Mouse (Mus musculus) neural tube, embryonic 10.5 days (tissue): ENCODE data around the gene Reep1.

Experiments
- DNase-seq: peaks from one replicate; pipeline ENCODE4 v3.0.0-alpha.2; 2017; ENCODE audit warnings: low spot score; ENCODE audit errors: extremely low spot score

Reep1 gene

GRCm38 (mm10) chr6:71737202-71737601 lies 29.8 kb downstream of the Reep1 start:
- DNase-seq: no peak

GRCm38 (mm10) chr6:71738611-71739010 lies 31.2 kb downstream of the Reep1 start:
- no peak for DNase-seq

GRCm38 (mm10) chr6:71740921-71741320 lies 33.6 kb downstream of the Reep1 start:
- no peak for DNase-seq

GRCm38 (mm10) chr6:71741998-71742636 lies 34.8 kb downstream of the Reep1 start:
- DNase-seq: no peak

- DNase-seq: no peak
These were observed 37.6 kb downstream of the Reep1 start for GRCm38 (mm10) chr6:71744934-71745333.

GRCm38 (mm10) chr6:71745482-71746234 lies 38.3 kb downstream of the Reep1 start:
- DNase-seq: no peak

GRCm38 (mm10) chr6:71746246-71746645 lies 38.9 kb downstream of the Reep1 start:
- no peak for DNase-seq

GRCm38 (mm10) chr6:71746846-71747245 lies 39.5 kb downstream of the Reep1 start:
- DNase-seq: no peak

- DNase-seq: no peak
These were observed 44.2 kb downstream of the Reep1 start for GRCm38 (mm10) chr6:71751602-71752001.

- DNase-seq: no peak
These were observed 45.6 kb downstream of the Reep1 start for GRCm38 (mm10) chr6:71752791-71753464.

- peak; percentile 28 for DNase-seq
These were observed 49.9 kb downstream of the Reep1 start for GRCm38 (mm10) chr6:71757039-71757894.

- DNase-seq: no peak
These were observed 51.4 kb downstream of the Reep1 start for GRCm38 (mm10) chr6:71758780-71759179.

GRCm38 (mm10) chr6:71760073-71760472 lies 52.7 kb downstream of the Reep1 start:
- no peak for DNase-seq

- DNase-seq: no peak
These were observed 60.4 kb downstream of the Reep1 start for GRCm38 (mm10) chr6:71767761-71768160.

- no peak for DNase-seq
These were observed 62.7 kb downstream of the Reep1 start for GRCm38 (mm10) chr6:71769901-71770690.

- DNase-seq: no peak
These were observed 63.5 kb downstream of the Reep1 start for GRCm38 (mm10) chr6:71770856-71771255.

GRCm38 (mm10) chr6:71771282-71771681 lies 63.9 kb downstream of the Reep1 start:
- DNase-seq: no peak

GRCm38 (mm10) chr6:71772156-71772555 lies 64.8 kb downstream of the Reep1 start:
- DNase-seq: no peak

- no peak for DNase-seq
These were observed 65.4 kb downstream of the Reep1 start for GRCm38 (mm10) chr6:71772636-71773208.

GRCm38 (mm10) chr6:71778016-71778415 lies 70.7 kb downstream of the Reep1 start:
- DNase-seq: no peak
